Mouse (Mus musculus) CH12.LX (cell line): Measurements from ENCODE around the gene Nxn. TPM values are rescaled to one million over a fixed set of nuclear protein-coding genes. Genes with fewer than 3 reads are reported as not detected.

Source experiments
- DNase-seq: peaks from one replicate; pipeline ENCODE4 v3.0.0-alpha.2; 2013; ENCODE audit errors: extremely low read depth
- H3K27ac ChIP-seq: 2 replicates; pipeline ENCODE4 v1.5.1; 2012; ENCODE audit warnings: low read depth, mild to moderate bottlenecking, control low read depth, moderate library complexity; ENCODE audit not compliant: insufficient read depth
- H3K27me3 ChIP-seq: replicated peaks from 2 replicates; pipeline ENCODE3; 2012; ENCODE audit warnings: inconsistent platforms
- H3K36me3 ChIP-seq, 2 experiments: replicated peaks in 1 of 2; 2 replicates each; pipeline versions ENCODE3 to v1.6.1; 2012; ENCODE audit warnings: inconsistent platforms in 1 of 2, low read length in 1 of 2, mild to moderate bottlenecking in 1 of 2, mixed read lengths in 1 of 2, moderate library complexity in 1 of 2; ENCODE audit not compliant: control insufficient read depth in 1 of 2, insufficient read depth in 1 of 2
- H3K4me1 ChIP-seq, 2 experiments: 2 replicates each; pipeline ENCODE4 v1.6.1; 2012; ENCODE audit warnings: inconsistent platforms in 1 of 2, moderate library complexity in 1 of 2; ENCODE audit not compliant: insufficient read depth in 2 of 2, control insufficient read depth in 1 of 2
- H3K4me2 ChIP-seq: 2 replicates; pipeline ENCODE4 v1.6.1; 2012; ENCODE audit warnings: low read depth, mild to moderate bottlenecking, control low read depth; ENCODE audit not compliant: poor library complexity, insufficient read depth, severe bottlenecking
- H3K4me3 ChIP-seq, 3 experiments: fragments of 150-350 bp in 1 of 3; sonication (generic) in 1 of 3; replicated peaks in 1 of 3; 2 replicates each; pipeline versions ENCODE3 to v1.5.1; 2011 to 2012; ENCODE audit warnings: low read depth in 2 of 3, low read length in 2 of 3, mild to moderate bottlenecking in 2 of 3, moderate library complexity in 2 of 3, control low read depth in 1 of 3, improper control_type of control experiment in 1 of 3, inconsistent platforms in 1 of 3, mixed read lengths in 1 of 3; ENCODE audit not compliant: poor library complexity in 1 of 3
- H3K79me2 ChIP-seq: replicated peaks from 2 replicates; pipeline ENCODE4 v1.6.1; 2012; ENCODE audit warnings: mild to moderate bottlenecking, moderate library complexity; ENCODE audit not compliant: control insufficient read depth, poor library complexity, insufficient read depth, severe bottlenecking; ENCODE audit errors: extremely low read depth
- H3K9ac ChIP-seq: 2 replicates; pipeline ENCODE4 v1.6.1; 2012; ENCODE audit warnings: low read depth, mild to moderate bottlenecking, control low read depth, moderate library complexity; ENCODE audit not compliant: insufficient read depth
- H3K9me3 ChIP-seq: replicated peaks from 2 replicates; pipeline ENCODE3; 2012; ENCODE audit warnings: low read length, inconsistent platforms, mixed read lengths
- CHD2 ChIP-seq: IDR thresholded peaks from 2 replicates; pipeline ENCODE4 v1.6.1; 2011; ENCODE audit warnings: low read length, improper control_type of control experiment
- CTCF ChIP-seq, 2 experiments: IDR thresholded peaks in 1 of 2; conservative IDR thresholded peaks in 1 of 2; 2 replicates each; pipeline ENCODE4 v1.5.1; 2011 to 2012; ENCODE audit warnings: low read depth in 2 of 2, low read length in 2 of 2, improper control_type of control experiment in 1 of 2, inconsistent platforms in 1 of 2, mild to moderate bottlenecking in 1 of 2, moderate library complexity in 1 of 2
- E2F4 ChIP-seq: IDR thresholded peaks from 2 replicates; pipeline ENCODE4 v1.6.1; 2011; ENCODE audit warnings: low read depth, low read length, improper control_type of control experiment; ENCODE audit not compliant: insufficient replicate concordance
- EP300 ChIP-seq: IDR thresholded peaks from 2 replicates; pipeline ENCODE4 v1.6.1; 2011; ENCODE audit warnings: low read length, improper control_type of control experiment
- IRF4 ChIP-seq: IDR thresholded peaks from 2 replicates; pipeline ENCODE4 v1.6.1; 2014; ENCODE audit warnings: low read depth, mild to moderate bottlenecking, inconsistent platforms, low read length, improper control_type of control experiment
- JUND ChIP-seq: conservative IDR thresholded peaks from 2 replicates; pipeline ENCODE4 v1.6.1; 2011; ENCODE audit warnings: low read depth, low read length, improper control_type of control experiment
- KAT2A ChIP-seq: IDR thresholded peaks from 2 replicates; pipeline ENCODE4 v1.6.1; 2012; ENCODE audit warnings: low read length, improper control_type of control experiment, inconsistent platforms; ENCODE audit not compliant: insufficient replicate concordance
- MAFK ChIP-seq: IDR thresholded peaks from 2 replicates; pipeline ENCODE4 v1.6.1; 2011; ENCODE audit warnings: low read length, improper control_type of control experiment; ENCODE audit not compliant: insufficient replicate concordance
- MEF2A ChIP-seq: IDR thresholded peaks from 2 replicates; pipeline ENCODE4 v1.6.1; 2014; ENCODE audit warnings: low read depth, mild to moderate bottlenecking, inconsistent platforms, low read length, improper control_type of control experiment, borderline replicate concordance
- MXI1 ChIP-seq: IDR thresholded peaks from 2 replicates; pipeline ENCODE4 v1.6.1; 2011; ENCODE audit warnings: mild to moderate bottlenecking, low read depth, low read length, improper control_type of control experiment
- NELFE ChIP-seq: IDR thresholded peaks from 2 replicates; pipeline ENCODE4 v1.6.1; 2011; ENCODE audit warnings: low read depth, low read length, improper control_type of control experiment
- NRF1 ChIP-seq: IDR thresholded peaks from 2 replicates; pipeline ENCODE4 v1.6.1; 2014; ENCODE audit warnings: low read depth, mild to moderate bottlenecking, inconsistent platforms, low read length, improper control_type of control experiment, moderate library complexity
- POLR2A ChIP-seq: IDR thresholded peaks from 2 replicates; pipeline ENCODE4 v1.6.1; 2011; ENCODE audit warnings: low read depth, mild to moderate bottlenecking, improper control_type of control experiment, low read length
- RCOR1 ChIP-seq: conservative IDR thresholded peaks from 2 replicates; pipeline ENCODE4 v1.6.1; 2012; ENCODE audit warnings: low read depth, mild to moderate bottlenecking, inconsistent platforms, low read length, improper control_type of control experiment
- UBTF ChIP-seq: IDR thresholded peaks from 2 replicates; pipeline ENCODE4 v1.6.1; 2012; ENCODE audit warnings: low read depth, mild to moderate bottlenecking, inconsistent platforms, low read length, improper control_type of control experiment, moderate library complexity
- USF1 ChIP-seq: IDR thresholded peaks from 2 replicates; pipeline ENCODE4 v1.6.1; 2014; ENCODE audit warnings: low read depth, mild to moderate bottlenecking, inconsistent platforms, low read length, improper control_type of control experiment
- USF2 ChIP-seq: conservative IDR thresholded peaks from 2 replicates; pipeline ENCODE4 v1.6.1; 2011; ENCODE audit warnings: low read depth, low read length, improper control_type of control experiment
- ZNF384 ChIP-seq: IDR thresholded peaks from 2 replicates; pipeline ENCODE4 v1.6.1; 2012; ENCODE audit warnings: low read depth, low read length, improper control_type of control experiment, inconsistent platforms
- dilution Hi-C: fragments of 300-500 bp; cut with MboI; formaldehyde crosslinking; loops from 2 replicates; pipeline ENCODE4 v1.14.3; 2020; ENCODE audit warnings: low sequenced_read_pairs; ENCODE audit not compliant: extremely low pct_unique_long_range_greater_than_20kb, extremely low pct_ligation_motif_present
- in situ Hi-C: fragments of 300-500 bp; cut with MboI; formaldehyde crosslinking; loops from 3 replicates; pipeline ENCODE4 v1.14.3; 2019; ENCODE audit warnings: low sequenced_read_pairs, low pct_ligation_motif_present, low pct_unique_long_range_greater_than_20kb, mixed read lengths
- polyA plus RNA-seq: library from polyadenylated mRNA; unstranded; fragments of >175 nt; gene quantifications from 2 replicates; pipeline ENCODE4 v1.2.1, GENCODE M21; 2012; ENCODE audit warnings: low read depth; ENCODE audit not compliant: insufficient read length
- total RNA-seq, 2 experiments: library from RNA; depleted of rRNA; stranded (reverse); fragments of 300-350 nt in 1 of 2; fragments of >200 nt in 1 of 2; gene quantifications; 2 replicates each; pipeline ENCODE4 v1.2.3; 2012 to 2014

The Nxn gene
- total and polyA plus RNA-seq, 3 experiments = 15.3 to 24.8 (median 19.2) TPM

DNA sequence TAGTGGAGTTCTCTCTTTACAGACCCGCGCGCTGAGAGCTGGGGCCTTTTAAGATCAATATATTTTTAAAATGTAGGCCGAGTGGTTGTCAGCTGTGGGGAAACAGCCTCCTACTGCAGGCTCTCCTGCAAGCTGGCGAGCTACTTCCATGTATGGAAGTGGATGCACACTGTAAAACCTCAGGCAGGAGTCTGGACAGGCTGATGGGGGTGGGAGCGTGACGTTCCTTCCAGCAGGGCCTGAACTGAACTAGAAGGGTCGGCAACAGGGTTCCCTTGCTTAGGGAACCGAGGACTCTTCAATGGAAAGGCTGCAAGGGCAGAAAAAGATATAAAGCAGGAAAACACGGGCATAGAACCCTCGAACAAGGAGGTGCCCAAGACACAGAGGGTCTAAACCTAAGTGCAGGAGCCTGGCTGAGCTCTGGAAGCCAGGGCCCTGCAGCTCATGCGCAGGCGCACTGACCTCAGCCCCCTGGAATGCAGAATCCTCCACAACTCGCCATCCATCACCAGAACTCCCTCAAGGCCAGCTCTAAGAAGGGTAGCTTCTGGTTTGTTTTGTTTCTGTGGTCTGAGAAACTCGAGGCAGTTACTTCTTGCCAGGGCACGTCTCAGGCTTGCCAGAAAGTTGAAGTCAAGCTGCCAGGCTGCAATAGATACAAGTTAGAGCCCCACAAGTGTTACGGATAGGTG, 24.3 kb downstream of the Nxn start:
- H3K9me3 ChIP-seq = no peaks in the 10 kb centered on the region
- no peaks in the 10 kb centered on the region for H3K79me2 ChIP-seq
- H3K36me3 ChIP-seq = peaks cover 0 to 4% of the 10 kb centered on the region in 2 experiments
- DNase-seq = no peak
- no peaks in the 10 kb centered on the region for H3K4me1 ChIP-seq
- H3K9ac ChIP-seq = no peak overlapping the region
- TF ChIP-seq NRF1 (no peak), KAT2A (no peak), UBTF (no peak), E2F4 (no peak), EP300 (no peak), MEF2A (no peak), USF1 (no peak), POLR2A (no peak), USF2 (no peak), MAFK (no peak)
- H3K4me3 ChIP-seq = no peak overlapping the region
- in situ Hi-C loops (no loop called here), dilution Hi-C loops (no loop called here)
- H3K4me2 ChIP-seq = no peak overlapping the region
- H3K27ac ChIP-seq = no peak overlapping the region
- H3K27me3 ChIP-seq = no peaks in the 10 kb centered on the region

DNA sequence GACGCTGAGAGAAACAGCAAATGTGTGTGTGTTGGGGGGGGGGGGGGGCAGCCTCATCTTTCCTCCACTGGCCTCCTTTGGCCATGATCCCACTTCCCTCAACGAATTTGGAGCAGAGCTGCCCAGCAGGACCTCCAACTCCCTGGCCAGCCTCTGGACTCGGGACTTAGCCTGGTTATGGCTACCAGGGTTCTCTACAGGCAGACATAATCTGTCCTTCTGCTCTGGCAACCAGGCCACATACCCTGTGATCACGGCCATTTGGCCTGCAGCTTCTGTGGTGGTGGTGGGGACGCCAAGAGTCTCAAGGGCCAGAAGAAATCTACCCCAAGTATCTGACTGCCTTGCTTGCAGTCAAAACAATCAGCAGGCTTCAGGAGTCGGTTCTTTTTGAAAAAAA, 26.4 kb downstream of the Nxn start:
- Histone ChIP-seq H3K79me2 (no peaks in the 10 kb centered on the region), H3K27me3 (no peaks in the 10 kb centered on the region), H3K9me3 (no peaks in the 10 kb centered on the region), H3K4me3 (no peak overlapping the region), H3K9ac (no peak overlapping the region), H3K36me3 (peaks cover 0 to 4% of the 10 kb centered on the region in 2 experiments), H3K27ac (no peak overlapping the region)
- DNase-seq = no peak
- in situ Hi-C loops (no loop called here), dilution Hi-C loops (no loop called here)
- TF ChIP-seq CTCF (conservative IDR thresholded peaks at IDR 0.05 in 1 of 2, IDR thresholded peaks at IDR 0.05 in 1 of 2; ENCODE audit: low read depth in 2 of 2, low read length in 2 of 2) = no peak
- TF ChIP-seq MXI1 = no peak
- TF ChIP-seq POLR2A = no peak
- no peak for TF ChIP-seq RCOR1
- TF ChIP-seq JUND = no peak
- no peak for TF ChIP-seq UBTF
- TF ChIP-seq IRF4 = no peak
- no peak for TF ChIP-seq USF1
- TF ChIP-seq NELFE = no peak
- no peak for TF ChIP-seq ZNF384
- no peak for TF ChIP-seq CHD2
- TF ChIP-seq, all 38 proteins: peak for 0
- no peak overlapping the region for H3K4me2 ChIP-seq
- H3K4me1 ChIP-seq = no peaks in the 10 kb centered on the region
